Mouse (Mus musculus) erythroblast, embryonic 14.5 days (primary cell): Measurements from ENCODE around the gene Zbtb40. TPM values are rescaled to one million over a fixed set of nuclear protein-coding genes. Genes with fewer than 3 reads are reported as not detected.

Source experiments
- H3K27me3 ChIP-seq: 2 replicates; pipeline ENCODE4 v1.6.1; 2012; ENCODE audit warnings: inconsistent platforms; ENCODE audit not compliant: control insufficient read depth
- H3K36me3 ChIP-seq: 2 replicates; pipeline ENCODE4 v1.6.1; 2012; ENCODE audit warnings: mild to moderate bottlenecking, inconsistent platforms; ENCODE audit not compliant: control insufficient read depth
- H3K4me1 ChIP-seq: 2 replicates; pipeline ENCODE4 v1.6.1; 2012; ENCODE audit warnings: inconsistent platforms; ENCODE audit not compliant: control insufficient read depth
- H3K4me3 ChIP-seq: replicated peaks from 2 replicates; pipeline ENCODE3; 2012; ENCODE audit warnings: moderate library complexity, mild to moderate bottlenecking, inconsistent platforms
- H3K9me3 ChIP-seq: 2 replicates; pipeline ENCODE4 v1.6.1; 2012; ENCODE audit warnings: low read length, inconsistent platforms, mixed read lengths; ENCODE audit not compliant: control insufficient read depth
- GATA1 ChIP-seq: IDR thresholded peaks from 2 replicates; pipeline ENCODE4 v1.6.1; 2012; ENCODE audit warnings: low read length, inconsistent platforms, mixed read lengths
- TAL1 ChIP-seq: IDR thresholded peaks from 3 replicates; pipeline ENCODE4 v1.6.1; 2012; ENCODE audit warnings: low read length, inconsistent platforms, mixed read lengths
- polyA plus RNA-seq: library from polyadenylated mRNA; stranded (reverse); fragments of >175 nt; gene quantifications from 2 replicates; pipeline ENCODE4 v1.2.3, GENCODE M21; 2012

The Zbtb40 gene
- polyA plus RNA-seq, 1 experiment, result 0.17 TPM

DNA sequence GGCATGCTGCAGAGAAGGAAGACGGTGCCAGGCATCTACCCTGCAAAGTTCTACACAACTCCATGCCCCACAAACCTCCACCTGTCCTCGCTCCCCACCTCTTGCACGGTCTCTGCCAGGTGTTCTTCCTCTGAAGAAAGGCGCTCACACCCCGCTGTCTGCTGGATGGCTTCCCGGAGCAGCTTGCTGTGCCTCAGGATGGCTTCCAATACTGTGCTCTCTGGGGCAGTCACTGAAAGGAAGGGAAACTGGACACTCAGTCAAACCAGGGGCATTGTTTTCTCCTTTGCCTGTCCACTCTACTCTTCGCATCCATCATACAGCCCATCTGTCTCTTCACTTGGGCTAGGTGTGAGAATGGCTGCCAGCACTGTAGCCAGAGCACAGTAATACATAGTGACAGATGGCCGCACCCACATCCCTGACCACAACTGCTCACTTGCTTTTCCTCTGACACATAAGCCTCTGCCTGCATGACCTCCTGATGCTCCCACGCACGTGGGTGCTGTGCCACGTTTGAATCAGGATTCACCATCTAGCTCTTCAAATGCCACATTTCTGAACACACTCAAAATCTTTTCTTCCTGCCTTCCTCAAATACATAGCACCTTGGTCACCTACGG is 50.8 kb downstream of the Zbtb40 start:
- no peaks in the 10 kb centered on the region for H3K4me1 ChIP-seq
- H3K36me3 ChIP-seq, result peaks cover 70% of the 10 kb centered on the region
- no peaks in the 10 kb centered on the region for H3K27me3 ChIP-seq
- H3K4me3 ChIP-seq, result no peak overlapping the region
- TF ChIP-seq TAL1, result no peak
- TF ChIP-seq GATA1, result no peak
- no peaks in the 10 kb centered on the region for H3K9me3 ChIP-seq

DNA sequence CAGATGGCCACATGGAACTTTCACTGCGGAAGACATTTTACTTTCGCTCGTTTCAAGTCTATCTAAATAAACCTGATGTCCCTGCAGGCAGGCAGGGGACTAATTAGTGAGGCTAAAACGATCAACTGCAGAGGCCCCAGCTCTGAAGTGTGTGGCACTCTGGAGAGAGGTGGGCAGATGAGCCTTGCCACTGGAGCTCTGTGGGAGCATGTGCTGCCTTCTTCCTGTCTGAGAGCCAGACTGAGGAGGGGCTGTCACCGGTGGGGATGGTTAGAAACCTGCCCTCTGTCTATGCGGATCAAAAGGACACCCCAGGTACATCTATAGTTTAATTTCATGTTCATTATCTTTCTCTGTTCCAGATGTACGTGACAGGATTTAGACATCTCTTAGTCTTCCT is 51.7 kb downstream of the Zbtb40 start:
- Histone ChIP-seq H3K9me3 (no peaks in the 10 kb centered on the region), H3K27me3 (no peaks in the 10 kb centered on the region), H3K4me3 (no peak overlapping the region), H3K4me1 (no peaks in the 10 kb centered on the region), H3K36me3 (peaks cover 76% of the 10 kb centered on the region)
- TF ChIP-seq TAL1 (no peak), GATA1 (no peak)

DNA sequence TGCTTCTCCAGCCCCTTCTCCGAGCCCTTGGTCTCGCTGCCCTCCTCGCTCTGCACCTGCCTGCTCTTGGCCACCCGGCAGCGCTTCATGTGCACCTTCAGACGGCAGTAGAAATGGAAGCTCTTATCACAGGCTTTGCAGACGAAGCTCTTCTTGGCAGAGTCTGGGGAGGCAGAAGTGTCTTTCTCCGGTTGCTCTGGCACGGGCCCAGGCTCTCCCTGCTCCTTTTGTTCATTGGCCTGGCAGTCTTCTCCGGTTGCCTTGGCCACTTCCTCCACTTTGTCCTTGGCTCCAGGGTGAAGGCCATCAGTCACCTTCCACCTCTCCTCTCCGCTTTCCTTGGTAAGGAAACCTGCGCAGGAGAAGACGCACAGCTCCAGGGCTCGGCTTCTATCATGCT is 53.2 kb downstream of the Zbtb40 start:
- Histone ChIP-seq H3K9me3 (no peaks in the 10 kb centered on the region), H3K36me3 (peaks cover 83% of the 10 kb centered on the region), H3K4me3 (no peak overlapping the region), H3K27me3 (no peaks in the 10 kb centered on the region), H3K4me1 (no peaks in the 10 kb centered on the region)
- no peak for TF ChIP-seq TAL1
- TF ChIP-seq GATA1, result no peak

DNA sequence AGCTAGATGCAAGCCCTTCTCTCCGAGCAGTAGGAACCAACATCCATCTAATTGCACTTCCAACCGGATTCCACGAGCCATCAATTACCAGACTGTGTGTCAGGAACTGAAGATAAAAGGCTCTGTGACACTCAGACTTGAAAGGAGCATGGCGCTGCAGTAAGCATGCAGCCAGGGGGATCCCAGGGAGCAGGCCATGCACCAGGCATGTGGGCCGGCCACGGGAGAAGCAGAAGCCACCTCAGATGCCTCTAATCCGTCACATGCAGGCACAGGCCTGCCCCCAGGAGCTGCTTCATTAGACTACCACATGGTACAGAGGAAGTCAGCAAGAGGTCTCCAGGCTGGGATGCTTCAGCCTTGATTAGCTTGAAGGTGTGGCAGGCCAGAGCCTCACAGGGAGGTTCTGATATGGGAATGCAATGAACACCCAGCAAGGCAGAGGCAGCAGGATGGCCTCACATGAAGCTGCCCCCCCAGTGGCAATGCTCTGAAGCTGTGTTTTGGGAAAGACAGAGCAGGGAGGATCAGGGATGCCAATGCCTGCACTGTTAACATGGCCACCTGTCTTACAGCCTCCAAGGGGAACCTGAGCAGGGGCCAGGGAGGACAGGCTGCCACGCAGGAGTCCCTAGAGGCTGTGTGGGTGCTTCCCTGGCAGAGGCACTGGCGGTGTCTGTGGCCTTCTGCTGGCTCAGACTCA is 66.5 kb downstream of the Zbtb40 start:
- Histone ChIP-seq H3K27me3 (no peaks in the 10 kb centered on the region), H3K9me3 (no peaks in the 10 kb centered on the region), H3K4me3 (no peak overlapping the region), H3K4me1 (peaks cover 3% of the 10 kb centered on the region; the same call in 1 of the 2 replicates), H3K36me3 (peaks cover 28% of the 10 kb centered on the region)
- TF ChIP-seq GATA1 (no peak), TAL1 (no peak)

DNA sequence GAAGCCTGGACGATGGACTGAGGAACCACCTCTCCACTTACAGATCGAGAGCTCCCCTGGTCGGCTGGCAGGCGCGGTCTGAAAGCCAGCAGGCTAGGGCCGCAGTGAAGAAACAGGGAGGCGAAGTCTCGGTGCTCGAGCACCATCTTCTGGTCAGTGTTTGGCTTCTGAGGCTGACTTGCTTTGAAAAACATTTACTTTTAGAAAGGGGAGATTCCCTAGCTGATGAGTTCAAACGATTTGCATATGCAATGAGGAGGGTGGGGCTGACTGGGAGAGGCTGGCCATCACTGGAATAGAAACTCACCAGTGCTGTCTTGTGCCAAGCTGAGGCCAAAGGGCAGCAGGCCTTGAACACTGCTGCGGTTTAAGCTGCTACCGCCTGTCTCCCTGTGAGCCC is 67.3 kb downstream of the Zbtb40 start:
- Histone ChIP-seq H3K27me3 (no peaks in the 10 kb centered on the region), H3K36me3 (peaks cover 20% of the 10 kb centered on the region), H3K9me3 (no peaks in the 10 kb centered on the region), H3K4me3 (no peak overlapping the region), H3K4me1 (peaks cover 3% of the 10 kb centered on the region; the same call in 1 of the 2 replicates)
- TF ChIP-seq GATA1 (no peak), TAL1 (no peak)

DNA sequence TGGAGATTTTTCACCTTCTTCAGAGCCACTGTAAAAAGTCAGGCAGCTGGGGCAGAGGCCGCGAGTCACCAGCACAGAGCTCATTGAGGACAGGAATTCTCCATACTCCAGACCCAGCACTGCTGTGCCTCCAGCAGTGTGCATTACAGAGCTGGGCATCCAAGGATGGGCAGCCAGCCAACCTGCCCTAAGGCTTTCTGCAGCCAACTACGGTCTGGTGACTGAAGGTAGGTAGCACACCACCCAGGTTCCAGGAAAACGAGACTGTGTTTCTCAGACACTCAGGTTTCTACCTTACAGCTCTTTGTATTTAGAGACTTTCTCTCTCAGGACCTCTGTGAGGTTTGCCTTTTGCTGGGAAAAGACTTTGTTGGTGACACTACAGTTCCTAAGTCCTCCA is 67.7 kb downstream of the Zbtb40 start:
- Histone ChIP-seq H3K4me1 (peaks cover 3% of the 10 kb centered on the region; the same call in 1 of the 2 replicates), H3K4me3 (no peak overlapping the region), H3K27me3 (no peaks in the 10 kb centered on the region), H3K36me3 (peaks cover 18% of the 10 kb centered on the region), H3K9me3 (no peaks in the 10 kb centered on the region)
- TF ChIP-seq TAL1 (no peak), GATA1 (no peak)

DNA sequence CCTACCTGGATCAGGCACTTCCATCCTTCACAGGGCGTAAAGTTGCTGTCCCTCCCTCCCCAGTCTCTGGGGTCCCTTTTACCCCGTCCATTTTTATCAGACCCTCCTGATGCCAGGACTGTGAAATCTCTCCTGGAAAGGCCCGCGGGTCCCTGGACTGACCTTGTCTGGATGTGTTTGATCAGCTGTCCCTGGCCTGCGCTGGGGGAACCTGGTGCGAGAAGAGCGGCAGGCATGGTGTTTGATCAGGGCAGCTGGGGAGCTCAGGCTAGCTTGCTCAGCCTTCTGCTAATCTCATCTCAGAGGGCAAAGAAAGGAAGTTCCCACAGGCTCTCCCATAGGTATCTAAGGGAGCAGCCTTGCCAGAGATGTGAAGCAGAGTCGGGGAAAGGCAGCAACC is 71.4 kb downstream of the Zbtb40 start:
- TF ChIP-seq TAL1 (no peak), GATA1 (no peak)
- Histone ChIP-seq H3K4me1 (0 out of 2 replicates have a peak, but pooled peaks cover under 1% of the 10 kb centered on the region), H3K4me3 (no peak overlapping the region), H3K9me3 (no peaks in the 10 kb centered on the region), H3K27me3 (peaks cover 5% of the 10 kb centered on the region), H3K36me3 (peaks cover under 1% of the 10 kb centered on the region; the same call in 1 of the 2 replicates)

DNA sequence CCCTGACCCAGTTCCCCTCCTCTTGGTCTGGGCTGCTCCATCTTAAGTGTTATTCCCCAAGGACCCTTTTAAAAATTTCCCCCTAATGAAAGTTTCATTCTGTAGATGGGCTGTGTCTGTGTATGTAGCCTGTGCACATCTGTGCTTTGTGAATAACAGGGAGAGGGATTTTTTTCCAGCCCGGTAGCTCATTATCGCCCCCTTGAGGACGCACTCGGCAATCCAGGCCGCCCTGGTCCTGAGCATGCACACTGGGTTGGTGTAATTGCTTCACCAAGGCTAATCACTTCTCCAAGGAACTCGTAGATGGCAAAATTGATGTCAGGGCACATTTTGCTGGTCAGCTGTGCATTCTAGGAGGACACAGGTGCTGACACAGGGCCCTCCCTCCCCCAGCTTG is 77.7 kb downstream of the Zbtb40 start:
- peaks cover 39% of the 10 kb centered on the region for H3K27me3 ChIP-seq
- H3K36me3 ChIP-seq, result no peaks in the 10 kb centered on the region
- H3K4me1 ChIP-seq, result peaks cover 1% of the 10 kb centered on the region
- H3K9me3 ChIP-seq, result no peaks in the 10 kb centered on the region
- TF ChIP-seq GATA1, result no peak
- TF ChIP-seq TAL1, result no peak
- H3K4me3 ChIP-seq, result no peak overlapping the region

DNA sequence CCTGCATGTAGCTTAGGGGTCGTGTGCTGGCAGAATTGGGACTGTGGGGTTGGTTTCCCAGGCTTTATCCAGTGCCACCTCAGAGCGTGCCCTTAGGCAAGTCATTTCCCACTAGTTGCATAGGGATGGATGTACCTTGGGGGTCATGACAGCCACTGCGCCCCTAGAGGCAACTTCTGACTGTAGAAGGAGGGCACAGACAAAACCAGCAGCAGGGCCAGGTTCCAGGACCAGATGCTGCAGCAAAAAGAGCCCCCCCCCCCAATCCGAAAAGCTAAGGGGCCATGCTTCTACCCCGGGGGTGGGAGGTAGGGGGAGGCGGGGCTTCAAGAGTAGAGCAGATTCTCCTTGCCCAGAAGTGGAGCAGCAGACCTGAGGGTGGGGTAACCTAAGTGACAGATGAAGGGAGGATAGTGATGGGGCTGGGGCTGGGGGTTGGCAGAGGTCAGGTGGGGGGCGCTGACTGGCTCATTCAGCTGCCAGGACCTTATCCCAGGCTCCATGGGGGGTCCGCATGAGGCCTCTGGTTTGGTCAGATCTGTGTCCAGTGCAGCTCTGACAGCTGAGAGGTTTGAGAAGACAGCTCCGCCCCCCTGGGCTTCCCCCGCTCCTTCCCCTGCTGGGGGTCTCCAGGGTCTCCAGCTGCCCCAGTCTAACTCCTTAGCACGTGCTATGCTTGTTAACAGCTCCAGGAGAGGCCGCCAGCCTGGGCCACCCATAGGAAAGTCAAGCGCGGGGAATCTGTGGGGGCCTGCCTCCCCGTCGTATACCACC is 78.9 kb downstream of the Zbtb40 start:
- peaks cover 51% of the 10 kb centered on the region for H3K27me3 ChIP-seq
- H3K36me3 ChIP-seq, result no peaks in the 10 kb centered on the region
- H3K4me3 ChIP-seq, result no peak overlapping the region
- H3K9me3 ChIP-seq, result no peaks in the 10 kb centered on the region
- H3K4me1 ChIP-seq, result peaks cover 4% of the 10 kb centered on the region
- TF ChIP-seq TAL1 (no peak), GATA1 (no peak)
